Mouse (Mus musculus) common myeloid progenitor, adult 5-6 weeks (primary cell): ENCODE measurements around the gene Ighmbp2. TPM values are rescaled to one million over a fixed set of nuclear protein-coding genes. Genes with fewer than 3 reads are reported as not detected.
A peak's percentile ranks its signal among the peaks of the same experiment; 100 is the strongest.

Experiments used
- ATAC-seq: replicated peaks from 2 replicates; pipeline ENCODE4 v1.8.0; 2016; ENCODE audit warnings: low read depth, mild to moderate bottlenecking, moderate TSS enrichment, inconsistent platforms; ENCODE audit not compliant: poor library complexity, severe bottlenecking
- total RNA-seq: library from RNA; stranded (forward); fragments of 200-1000, 187-1606 nt; gene quantifications from 2 replicates; pipeline ENCODE4 v1.2.3, GENCODE M21; 2017

Ighmbp2 gene
- total RNA-seq, result 4.8 TPM in 2 replicates

DNA sequence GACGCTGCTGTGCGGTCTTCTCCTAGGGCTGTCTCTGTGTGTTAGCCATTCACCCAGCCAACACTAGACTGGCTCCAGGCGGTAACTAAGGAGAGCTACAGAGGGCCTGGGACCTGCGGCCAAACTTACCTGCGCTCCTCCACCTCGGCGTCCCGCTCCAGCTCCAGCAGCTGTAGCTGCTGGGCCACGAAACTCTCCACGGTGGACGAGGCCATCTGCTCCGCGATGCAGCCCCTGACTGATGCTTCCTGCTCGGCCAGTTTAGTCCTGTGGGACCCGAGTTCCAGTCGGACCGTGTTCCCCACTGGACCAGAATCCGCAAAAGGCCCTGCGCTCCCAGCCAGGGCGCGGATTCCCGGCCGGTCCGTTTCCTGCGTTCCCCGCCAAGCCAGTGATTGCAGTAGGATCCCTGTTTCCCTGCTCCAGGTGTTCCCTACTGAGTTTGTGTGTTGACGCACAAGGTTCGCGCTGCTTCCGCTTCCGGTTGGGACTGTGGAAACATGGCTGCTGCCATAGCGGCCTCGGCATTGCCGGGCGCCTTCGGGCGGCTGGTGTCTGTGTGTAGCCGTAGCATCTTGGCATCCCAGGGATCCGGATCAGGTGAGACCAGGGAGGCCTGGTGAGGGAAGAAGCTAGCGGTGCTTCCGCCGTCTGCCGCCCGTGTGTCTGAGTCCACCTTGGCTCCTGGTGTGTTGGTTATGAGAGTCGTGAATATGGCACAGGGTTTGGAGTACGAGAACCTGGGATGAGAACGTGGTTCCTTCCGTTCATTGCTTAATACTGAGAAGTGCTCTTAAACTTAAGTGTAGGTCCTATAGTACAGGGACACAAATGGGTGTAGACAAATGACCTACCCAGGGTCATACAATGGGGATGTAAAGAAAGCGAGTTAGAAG is at the start of gene Ighmbp2, which contains the start of gene Mrpl21:
Gene Ighmbp2 (minus strand): TSS at position 446 of the 896 bp plus-strand sequence.
Gene Mrpl21 (plus strand): TSS at position 330 of the 896 bp plus-strand sequence.
- peak; percentile 95 for ATAC-seq

DNA sequence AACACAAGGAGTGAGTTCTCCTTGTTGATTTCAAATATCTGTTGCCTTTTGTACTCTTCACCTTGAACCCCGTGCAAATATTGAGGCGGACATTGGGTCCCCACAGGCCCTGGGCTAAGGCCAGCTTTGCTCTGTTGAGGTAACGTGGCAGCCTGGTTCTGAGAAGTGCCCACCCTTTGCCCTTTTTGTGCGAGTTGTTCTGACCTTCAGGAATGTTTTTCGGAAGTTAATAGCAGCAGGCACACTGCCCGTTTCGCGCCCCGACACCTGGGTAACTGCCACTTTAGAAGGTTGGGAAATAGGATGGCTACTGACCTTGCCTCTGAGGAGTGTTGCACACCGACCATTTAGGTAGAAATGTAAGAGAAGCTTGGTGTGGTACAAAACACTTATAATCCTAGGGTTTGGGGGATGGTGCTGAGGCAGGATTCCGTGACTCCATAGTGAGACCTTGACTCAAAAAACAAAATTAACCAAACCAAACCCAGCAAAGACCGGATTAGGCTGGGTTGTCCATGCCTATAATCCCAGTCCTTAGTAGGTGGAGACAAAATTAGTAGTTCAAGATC is 43.7 kb upstream of the Ighmbp2 start:
- no peak for ATAC-seq

DNA sequence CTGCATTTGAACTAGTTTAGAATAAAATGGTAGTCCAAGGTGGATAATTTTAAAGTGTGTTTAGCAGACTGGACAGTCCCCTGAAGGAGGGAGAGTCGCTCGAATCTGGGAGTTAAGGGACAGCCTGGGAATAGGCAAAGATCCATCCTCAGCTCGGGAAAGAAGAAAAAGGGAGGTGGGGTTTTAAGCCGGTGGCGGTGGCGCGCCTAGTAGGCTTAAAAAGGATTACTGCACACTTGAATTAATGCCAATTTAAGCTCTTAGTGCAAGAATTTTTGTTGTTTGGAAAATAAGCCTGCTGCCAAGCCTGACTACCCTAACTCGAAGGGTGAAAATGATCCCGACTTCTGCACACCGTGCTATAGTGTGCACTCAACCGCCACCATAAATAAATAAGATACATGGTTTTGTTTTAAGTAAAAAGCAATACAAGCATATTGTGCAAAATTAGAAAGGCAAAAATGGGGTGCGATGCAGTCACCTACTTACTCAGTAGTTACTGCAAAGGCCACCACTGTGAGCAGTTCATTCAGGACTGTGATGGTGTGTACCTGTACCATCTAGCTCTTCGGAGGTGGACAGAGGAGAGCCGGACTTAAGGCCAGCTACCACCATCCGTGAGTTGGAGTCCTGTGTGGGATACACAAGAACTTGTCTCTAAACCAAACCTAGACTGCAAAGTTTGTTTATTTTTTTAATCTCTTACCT is 43.1 kb upstream of the Ighmbp2 start:
- no peak for ATAC-seq

DNA sequence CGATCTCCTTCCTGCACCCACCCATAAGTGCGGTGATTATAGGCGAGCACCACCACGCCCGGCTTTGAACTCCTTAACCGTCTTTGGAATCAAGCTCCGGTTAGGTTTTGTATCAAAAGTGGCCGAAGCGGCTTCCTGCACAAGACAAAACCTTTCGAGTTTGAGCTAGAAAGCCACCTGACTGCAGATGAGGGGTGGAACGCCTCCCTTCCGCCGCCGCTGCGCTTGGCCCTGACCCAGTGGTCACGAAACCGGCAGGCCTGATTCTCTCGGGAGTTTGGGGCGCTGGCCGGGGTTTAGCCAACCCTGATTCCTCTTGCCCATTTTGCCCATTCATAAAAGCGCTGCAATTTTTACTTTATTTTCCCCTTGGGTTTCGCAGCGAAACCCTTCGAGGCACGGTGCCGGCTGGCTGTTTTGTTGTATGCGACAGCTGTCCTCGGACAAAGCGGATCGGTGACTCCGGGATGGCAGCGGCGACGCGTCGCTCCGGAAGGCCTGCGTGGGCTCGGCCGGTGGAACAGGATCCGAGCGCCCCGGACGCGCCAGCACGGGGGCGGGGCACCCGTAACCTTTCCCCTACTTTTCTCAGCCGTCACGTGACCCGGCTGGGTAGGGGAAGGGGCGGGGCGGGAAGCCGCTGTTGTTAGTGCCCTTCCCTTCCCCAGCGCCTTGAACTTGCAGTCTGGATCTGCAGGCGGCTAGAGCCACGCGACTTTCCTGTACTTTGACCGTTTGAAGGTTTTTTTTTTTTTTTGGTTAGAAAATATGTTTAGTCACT is 42.3 kb upstream of the Ighmbp2 start:
- ATAC-seq, result peak; percentile 39

DNA sequence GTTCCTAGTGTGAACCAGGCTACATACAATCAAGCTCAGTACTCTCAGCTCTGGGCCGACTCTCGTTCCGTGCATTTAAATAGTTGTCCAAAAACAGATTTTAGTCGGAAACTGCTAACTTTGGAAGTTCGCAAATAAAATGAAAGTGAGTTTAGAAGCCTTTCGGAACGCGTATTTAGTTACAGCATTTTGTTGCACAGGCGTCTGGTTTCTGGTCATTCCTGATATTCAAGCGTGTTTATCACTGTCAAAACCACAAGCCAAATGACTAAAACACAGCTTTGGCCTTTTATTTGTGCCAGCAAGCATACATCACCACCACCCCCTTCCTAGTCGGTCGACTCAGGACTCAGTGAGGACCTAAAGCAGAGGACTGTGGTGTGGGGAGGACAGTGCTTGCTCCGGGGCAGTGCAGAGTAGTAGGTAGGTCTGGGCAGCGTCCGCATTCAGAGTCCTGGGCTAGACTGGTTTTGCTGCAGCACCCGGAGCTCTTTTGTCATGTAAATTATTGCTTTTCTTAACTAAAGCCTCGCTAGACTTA is 41.5 kb upstream of the Ighmbp2 start:
- no peak for ATAC-seq

DNA sequence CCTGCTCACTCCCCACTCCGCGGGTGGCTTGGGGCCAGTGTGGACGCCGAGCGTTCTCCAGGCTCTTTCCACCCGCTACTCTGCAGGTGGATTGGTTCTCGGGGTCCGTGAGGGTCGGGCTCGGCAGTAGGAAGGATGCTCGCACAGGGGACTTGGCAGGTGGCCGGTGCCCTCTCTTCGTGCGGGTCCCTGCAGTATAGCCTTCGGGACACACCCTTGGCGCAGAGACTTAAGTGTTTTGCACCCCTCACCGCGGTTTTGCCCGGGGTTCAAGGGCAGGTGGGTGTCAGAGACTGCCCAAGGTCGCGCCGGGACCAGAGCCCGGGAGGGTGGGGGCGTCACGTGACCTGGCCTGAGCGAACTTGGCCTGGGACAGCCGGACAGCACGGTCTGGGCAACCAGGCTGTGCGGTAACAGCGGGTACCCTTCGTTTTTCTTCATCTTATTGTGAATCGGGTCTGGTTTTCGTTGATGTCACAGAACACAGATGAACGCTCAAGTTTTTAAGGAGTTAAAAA is 41.0 kb upstream of the Ighmbp2 start:
- ATAC-seq, result no peak

DNA sequence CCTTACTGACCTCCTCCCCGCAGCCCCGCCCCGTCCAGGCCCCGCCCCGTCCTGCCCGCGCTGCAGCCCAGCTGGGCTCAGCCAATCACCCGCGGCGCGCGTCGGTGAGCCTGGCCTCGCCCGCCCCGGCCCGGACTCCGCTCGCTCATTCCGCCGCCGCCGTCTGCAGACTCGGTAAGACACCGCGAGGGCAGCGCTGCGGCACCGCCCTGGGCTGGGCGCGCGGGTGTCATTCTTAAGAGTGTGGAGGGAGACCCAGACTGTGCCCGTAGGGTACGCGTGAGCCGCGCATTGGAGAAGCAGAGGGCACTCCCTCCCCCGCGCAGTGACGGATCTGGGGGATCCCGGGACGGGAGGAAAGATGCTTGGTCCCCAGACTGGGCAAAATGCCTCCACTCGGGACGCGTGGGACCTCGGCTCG is 40.4 kb upstream of the Ighmbp2 start:
- ATAC-seq, result peak; percentile 28

DNA sequence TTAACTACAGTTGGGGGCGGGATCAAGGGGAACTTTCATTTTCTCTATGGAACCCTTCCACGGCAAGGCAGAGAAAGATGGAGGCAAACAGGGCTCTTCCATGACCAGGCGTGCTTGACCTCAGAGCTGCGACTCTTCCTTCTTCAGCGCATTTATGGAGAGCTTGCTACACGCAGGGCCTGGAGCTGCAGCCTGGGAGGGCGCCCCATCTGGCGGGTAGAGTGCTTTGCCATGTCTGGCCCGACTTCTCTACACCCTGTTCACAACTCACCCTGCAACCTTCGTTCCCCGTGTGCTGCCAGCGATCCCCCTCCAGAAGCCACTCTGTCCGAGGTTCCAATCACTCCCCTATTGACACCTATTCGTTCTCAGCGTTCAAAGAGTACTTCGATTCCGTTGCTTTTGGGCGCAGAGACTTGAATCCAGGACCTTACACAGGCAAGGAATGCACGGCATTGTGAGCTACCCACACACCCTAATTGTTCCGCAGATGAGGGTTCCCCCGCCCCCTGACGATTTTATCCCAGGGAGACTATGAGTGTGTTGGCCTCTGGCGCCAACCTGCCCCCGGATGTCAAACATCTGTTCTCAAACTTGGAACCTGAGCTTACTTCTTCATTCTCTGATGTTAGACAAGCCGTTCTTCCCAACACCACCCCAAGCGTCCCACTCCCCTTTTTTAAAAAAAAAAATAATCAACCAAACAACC is 39.6 kb upstream of the Ighmbp2 start, which contains the start of gene Cpt1a:
Gene Cpt1a (plus strand): TSS at position 74 of the 709 bp plus-strand sequence.
- peak; percentile 24 for ATAC-seq

DNA sequence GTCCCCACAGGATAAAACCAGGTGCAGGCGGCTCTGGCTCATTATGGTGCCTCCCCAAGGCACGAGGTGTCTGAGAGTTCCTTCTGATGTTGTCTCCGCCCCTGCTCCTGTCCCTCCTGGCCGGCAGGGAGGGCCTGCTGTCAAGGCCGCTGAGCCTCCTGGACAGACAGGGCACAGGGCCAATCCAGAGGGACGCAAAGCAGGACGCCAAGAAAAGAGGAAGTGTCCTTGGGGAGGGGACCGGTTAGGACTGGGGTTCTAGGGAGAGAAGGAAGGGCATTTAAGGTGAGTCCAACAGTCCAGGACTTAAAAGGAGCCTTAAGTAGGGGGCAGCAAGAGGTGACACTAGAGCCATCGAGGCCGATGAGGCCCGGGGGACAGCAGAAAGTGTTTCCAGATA is 38.8 kb upstream of the Ighmbp2 start:
- ATAC-seq, result peak; percentile 43

DNA sequence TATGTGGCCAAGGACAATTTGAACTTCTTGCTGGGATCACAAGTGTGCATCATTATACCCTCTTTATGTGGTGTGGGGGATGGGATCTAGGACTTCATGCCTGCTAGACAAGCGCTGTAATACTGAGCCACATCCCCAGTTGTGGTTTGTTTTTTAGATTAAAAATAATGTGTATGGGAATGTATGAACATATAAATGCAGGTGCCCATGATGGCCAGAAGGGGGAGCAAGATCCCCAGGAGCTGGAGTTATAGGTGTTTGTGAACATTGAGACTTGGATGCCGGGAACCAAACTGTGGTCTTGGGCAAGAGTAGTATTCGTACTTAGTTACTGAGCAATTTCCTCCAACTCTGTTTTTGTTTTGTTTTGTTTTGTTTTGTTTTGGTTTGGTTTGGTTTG is 38.0 kb upstream of the Ighmbp2 start:
- no peak for ATAC-seq

DNA sequence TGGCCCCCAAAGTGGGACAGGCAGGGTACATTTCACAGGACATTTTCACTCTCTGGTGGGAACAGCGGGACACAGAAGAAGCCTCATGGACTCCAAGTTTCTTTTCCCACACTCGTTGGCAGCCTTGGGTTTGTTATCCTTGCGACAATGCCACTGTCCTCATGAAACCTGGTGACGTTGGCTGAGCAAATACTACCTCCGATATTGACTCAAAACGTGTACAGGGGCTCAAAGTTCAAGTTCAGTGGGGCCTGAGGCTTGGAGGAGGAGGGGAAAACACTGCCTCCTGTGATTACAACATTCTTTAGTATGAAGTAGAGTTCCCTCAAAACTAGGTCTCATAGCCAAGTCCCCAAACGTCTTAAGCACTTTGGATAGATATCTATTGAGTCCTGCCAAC is 37.3 kb upstream of the Ighmbp2 start:
- no peak for ATAC-seq

DNA sequence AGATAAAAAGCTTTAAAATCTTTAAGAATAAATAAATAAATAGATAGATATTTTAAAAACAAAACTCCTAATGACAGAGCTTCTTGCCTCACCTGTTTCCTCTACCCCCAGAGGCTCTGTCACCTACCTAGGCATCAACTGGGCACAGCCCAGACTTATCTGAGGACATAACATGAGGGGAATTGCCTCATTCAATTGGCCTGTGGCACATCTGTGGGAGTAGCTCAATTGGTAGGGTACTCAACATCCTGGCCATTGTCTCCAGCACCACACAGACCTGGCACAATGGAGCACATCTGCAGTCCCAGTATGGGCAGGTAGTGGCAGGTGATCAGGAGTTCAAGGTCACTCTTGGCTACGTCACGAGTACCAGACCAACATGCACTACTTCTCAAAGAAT is 36.5 kb upstream of the Ighmbp2 start:
- no peak for ATAC-seq

DNA sequence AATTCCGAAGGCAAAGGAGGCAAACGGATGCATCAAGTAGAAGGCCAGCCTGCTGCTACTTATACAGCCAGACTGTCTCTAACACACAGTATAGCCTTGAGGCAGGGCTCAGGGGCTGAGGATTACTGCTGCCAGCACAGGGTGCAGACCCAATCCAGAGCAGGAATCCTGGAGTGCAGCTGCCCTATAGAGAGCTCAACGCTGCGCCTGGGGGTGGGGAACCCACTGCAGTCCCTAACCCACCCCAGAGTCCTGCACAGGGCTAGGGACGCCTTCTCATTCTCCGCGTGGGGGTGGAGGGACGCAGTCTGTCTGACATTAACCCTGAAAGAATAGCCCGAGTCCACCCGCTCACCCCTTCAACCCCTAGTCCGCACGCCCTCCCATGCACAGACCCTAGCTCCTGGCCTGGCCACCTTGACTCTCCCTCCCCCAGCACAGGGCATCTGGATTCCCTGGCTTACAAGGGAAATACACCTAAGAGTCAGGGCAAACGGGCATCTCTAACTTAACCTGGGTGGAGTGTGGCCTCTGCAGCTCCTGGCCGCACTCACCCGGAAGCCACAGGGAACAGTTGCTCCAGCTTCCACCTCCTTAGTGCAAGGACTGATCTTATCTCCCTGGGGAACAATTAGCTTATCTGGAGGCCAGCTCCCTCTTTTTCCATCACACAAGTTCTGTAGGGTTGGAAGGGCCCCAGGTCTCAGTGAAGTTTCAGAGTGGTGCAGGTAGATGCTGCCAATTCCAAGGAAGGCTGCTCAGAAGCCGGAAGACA is 24.5 kb upstream of the Ighmbp2 start:
- no peak for ATAC-seq

DNA sequence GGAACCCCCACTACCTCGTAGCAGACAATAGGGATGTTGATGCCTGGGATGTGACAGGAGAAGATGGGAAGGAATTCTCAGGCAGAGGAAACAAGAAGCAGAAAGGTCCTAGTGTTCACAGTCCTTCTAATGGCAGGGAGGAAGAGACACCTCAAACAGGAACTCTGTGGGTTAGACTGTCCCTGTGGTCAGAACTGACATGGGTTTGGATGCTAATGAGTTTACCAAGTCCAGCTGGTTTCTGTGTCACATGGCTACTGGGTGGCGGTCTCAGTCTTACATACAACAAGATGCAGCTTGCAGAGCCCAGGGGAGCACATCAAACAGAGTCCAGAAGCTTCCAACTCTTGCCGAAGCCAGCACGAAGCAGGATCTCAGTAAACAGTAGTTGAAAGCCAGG is 21.2 kb upstream of the Ighmbp2 start:
- peak; percentile 93 for ATAC-seq

DNA sequence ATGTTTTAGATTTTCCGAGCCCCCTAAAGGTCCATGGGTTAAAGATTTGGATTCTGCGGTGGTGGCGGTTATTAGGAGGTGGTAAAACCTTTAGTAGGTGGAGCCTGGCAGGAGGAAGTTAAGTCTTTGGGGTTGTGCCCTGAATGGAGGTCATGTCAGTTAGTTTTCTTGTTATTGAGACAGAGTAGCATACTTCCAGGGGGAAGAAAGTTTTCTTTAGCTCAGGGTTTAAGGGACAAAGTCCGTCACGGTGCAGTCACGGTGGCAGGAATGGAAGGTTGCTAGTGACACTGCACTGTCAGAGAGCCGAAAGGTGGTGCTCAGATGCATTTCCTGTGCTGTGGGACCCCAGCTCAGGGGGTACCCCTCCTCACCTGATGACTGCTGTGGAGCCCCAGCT is 15.0 kb upstream of the Ighmbp2 start:
- ATAC-seq, result no peak

DNA sequence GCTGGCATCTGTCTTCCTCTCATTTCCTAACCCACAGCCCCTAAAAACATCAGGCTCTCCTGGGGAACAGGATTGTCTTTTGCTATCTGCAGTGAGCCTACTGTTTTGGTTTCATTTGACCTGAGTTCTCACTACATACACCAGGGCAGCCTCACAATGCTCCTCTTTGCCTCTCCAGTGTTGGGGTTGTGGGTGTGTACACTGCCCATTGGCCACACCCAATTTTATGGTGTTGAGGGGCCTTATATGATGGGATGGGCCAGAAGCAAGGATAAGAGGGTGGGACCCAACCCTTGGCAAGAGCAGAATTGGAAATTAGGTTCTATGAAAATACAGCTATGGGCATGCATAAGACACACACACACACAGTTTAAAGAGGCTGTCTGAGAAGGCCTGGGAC is 14.2 kb upstream of the Ighmbp2 start:
- no peak; the same call in 1 of the 2 replicates for ATAC-seq

DNA sequence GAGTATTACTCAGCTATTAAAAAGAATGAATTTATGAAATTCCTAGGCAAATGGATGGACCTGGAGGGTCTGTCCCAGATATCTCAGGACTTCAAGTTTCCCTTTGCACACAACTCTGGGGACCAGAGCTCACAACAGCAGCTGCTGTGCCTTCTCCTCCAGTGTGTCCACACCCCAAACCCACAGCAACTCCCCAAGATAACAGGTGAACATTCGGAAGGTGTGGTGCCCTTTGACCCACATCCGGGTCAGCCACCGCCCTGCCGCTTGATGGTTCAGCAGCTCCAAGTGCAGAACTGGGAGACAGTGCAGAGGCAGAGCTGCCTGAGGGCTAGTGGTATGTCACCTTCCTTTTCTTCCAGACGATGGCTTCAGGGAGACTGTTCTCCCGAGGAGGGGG is 12.4 kb upstream of the Ighmbp2 start:
- no peak for ATAC-seq

DNA sequence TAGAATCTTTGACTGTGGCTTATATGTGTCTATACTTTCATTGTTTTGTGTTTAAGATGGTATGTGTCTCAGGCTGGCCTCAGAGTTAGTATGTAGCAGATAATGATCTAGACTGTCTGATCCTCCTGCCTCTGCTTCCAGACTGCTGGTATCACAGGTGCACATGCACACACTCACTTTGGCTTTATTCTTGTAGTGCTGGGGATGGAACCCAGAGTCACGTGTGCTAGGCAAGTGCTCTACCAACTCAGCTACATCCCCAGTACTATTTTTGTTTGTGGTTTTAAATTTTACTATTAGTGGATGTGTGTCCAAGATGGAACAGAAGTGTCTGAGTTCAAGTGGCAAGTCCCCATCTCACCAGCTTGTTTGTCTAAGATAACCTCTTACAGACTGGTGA is 10.2 kb upstream of the Ighmbp2 start:
- no peak for ATAC-seq
